Mouse (Mus musculus) gastrocnemius, adult 18-20 months (tissue): ENCODE results near the gene Mdga1. TPM values are rescaled to one million over a fixed set of nuclear protein-coding genes. Genes with fewer than 3 reads are reported as not detected.

ENCODE experiments used
- DNase-seq: peaks from one replicate; pipeline ENCODE4 v3.0.0; 2021; ENCODE audit warnings: low spot score
- total RNA-seq, 2 experiments: library from RNA; stranded (reverse); gene quantifications; 2 replicates each; pipeline ENCODE4 v1.2.3; 2021

Gene Mdga1
- total RNA-seq, 2 experiments from 2014 or later = 26.5 to 32.8 TPM

- DNase-seq = peak; percentile 35
Observed at GRCm38 (mm10) chr17:29887881-29888826, 81.7 kb downstream of the Mdga1 start.

DNA sequence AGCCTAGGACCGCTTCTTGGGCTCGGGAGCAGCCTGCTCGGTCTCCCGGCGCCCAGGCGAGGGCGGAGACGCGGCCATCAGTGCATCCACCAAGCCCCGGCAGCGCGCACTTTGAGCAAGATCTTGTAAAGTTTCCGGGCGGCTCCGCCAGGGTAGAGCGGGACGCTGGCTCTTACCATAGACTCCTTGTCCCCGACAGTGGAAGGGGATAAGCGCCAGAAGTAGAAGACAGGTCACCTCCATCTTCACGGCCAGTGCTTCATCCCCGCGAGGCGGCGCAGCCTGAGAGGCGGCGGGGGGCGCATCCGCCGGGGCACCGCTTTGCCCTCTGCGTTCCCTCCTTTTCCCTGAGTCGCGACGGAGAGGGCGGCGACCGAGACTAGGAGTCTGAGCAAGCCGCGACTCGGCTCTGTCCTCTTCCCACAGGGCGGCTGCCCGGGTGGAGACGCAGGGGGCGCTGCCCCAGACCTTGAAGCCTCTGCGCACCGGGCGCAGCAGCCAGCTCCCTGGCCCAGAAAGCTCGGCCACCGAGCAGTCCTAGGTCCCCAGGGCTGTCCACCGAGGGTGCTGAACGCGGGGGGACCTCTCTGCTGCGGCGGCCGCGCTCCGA, 82.5 kb downstream of the Mdga1 start:
- DNase-seq = peak; percentile 56

DNA sequence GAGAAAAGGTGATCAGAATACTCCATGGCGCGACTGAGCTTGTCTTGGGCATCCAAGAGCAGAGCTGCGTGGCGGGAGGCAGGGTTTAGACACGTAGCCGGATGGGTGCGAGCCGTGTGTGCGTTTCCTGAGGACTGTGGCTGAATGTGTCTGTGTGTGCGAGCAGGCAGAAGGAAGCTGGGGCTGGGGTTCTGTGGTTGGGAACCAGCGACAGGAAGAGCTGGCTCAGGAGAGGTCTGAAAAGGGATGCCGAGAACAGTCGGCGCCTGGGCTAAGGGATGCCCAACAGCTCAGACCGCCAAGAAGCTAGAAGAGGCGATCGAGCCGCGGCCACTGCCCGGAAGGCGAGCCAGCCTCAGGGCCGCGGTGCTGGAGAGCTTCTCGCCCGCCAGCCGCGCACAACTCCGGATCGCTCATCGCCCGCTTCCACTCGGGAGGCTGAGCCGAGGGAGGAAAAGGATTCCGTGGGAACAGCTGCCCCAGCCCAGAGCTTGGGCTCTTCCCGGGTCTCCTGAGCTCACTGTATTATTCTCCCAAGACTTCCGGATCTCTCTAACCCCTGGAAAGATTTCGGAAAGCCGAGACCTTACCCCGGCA, 83.1 kb downstream of the Mdga1 start:
- DNase-seq = no peak

DNA sequence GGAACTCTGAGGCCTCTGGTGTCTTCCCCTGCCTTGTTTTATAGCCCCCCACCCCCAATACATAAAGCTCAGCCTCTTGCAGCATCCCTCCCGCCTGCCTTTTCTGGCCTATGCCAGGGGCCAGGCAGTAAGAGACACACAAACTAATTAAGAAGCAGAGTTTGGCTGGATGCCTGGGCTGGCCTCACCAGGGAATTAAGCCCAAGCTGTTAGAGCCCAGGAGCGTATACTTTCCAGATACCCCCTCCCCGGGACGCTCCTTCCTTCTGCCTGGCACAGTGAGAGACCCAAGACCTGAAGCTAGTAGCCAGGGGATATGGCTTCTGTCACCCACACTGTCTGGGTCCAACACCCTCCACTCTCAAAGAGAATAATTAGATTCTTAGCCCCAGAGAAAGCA, 83.8 kb downstream of the Mdga1 start:
- no peak for DNase-seq

DNA sequence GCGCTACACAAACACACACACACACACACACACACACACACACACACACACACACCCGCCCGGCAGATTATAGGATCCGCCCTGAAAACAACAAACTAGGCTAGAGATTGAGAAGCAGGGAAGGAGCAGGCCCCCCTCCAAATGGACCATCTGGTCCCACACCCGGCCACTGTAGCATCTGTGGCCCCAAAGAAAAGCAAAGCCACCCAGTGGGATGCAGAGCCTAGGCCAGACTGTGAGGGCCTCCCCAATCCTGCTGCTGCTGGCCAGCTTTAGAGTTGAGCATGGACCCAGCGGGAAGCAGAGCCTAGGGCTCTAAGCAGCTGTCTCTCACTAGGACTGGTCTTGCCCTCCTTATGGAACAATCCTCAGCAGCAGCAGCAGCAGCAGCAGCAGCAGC, 85.3 kb downstream of the Mdga1 start:
- DNase-seq = no peak

DNA sequence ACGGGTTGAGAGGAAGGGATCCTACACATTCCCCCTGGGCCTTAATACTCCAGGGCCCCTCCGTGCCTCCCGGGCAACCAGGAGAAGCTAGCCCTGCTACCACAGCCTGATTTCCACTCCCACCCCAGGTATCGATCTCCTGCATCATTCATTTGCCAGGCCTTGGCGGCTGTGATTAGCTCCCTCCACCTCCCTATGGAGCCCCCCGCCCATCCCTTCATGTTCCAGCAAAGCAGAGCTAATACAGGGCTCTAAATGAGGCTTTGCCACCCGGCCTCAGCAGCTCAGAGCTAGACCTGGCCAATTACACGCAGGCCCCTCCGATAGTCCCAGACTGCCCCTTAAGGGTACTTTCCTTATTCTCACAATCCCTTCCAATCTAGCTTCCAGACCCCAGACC, 86.5 kb downstream of the Mdga1 start:
- no peak for DNase-seq

DNA sequence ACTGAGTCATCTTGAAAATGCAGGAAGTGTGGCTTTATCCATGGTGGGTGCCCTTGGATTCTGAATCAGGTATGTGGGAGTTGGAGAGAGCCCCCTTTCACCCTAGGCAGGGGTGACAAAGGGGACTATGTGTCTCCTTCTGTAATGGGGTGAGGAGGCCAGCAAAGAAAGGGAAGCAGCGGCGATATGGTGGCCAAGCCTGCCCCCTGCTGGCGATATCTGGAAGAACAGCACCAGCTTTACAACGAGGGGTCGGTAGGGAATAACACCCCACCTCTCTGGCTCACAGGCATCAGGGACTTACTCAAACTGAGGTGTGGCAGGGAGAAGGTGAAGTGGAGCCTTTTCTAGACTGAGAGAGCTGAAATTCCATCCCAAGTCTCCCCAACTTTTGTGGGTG, 87.0 kb downstream of the Mdga1 start:
- DNase-seq = peak; percentile 59

DNA sequence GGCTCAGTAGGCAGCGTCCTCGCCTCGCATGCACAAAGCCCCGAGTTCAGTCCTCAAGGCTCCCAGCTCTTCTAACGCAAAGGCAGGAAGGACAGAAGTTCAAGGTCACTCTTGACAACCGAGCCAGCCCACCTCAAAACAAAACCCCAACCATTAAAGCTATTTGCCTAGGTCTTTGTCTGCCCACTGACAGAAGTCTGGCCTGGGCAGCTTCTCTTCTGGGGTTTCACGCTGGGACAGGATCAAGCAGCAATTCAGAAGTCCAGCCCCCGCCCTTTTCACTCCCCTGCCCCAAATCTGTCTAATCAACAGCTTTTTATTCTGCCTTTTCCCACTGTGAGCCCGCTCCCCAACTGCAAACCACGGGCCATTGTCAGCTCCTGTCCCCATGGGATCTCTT, 89.6 kb downstream of the Mdga1 start:
- DNase-seq = no peak

- no peak for DNase-seq
Observed at GRCm38 (mm10) chr17:29878990-29879389, 90.9 kb downstream of the Mdga1 start.

DNA sequence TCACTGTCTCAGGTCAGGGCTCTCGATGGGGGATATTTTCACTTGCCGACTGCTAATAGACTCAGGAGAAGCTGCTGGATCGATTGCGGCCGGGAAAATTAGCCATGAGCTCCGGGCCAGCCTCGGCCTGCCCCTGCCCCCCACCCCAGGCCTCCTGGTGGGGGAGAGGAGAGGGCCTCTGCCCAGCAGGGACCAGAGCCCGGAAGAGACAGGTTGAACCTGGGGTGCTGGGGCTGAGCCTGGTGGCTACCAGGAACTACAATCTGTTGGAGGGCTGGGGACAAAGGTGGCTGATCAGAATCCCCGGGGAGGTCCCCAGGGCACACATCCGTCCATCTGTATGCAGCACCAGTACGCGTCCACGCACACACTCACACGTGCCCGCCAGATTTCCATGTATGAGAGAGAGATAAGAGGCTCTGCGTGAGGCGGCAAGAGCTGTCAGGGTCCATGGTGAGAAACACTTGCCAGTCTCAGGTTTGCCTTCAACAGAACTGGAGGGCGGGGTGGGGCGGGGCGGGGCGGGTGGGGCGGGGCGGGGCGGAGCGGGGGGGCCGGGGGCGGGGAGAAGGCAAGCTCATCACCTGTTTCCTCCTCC, 95.7 kb downstream of the Mdga1 start:
- DNase-seq = no peak

DNA sequence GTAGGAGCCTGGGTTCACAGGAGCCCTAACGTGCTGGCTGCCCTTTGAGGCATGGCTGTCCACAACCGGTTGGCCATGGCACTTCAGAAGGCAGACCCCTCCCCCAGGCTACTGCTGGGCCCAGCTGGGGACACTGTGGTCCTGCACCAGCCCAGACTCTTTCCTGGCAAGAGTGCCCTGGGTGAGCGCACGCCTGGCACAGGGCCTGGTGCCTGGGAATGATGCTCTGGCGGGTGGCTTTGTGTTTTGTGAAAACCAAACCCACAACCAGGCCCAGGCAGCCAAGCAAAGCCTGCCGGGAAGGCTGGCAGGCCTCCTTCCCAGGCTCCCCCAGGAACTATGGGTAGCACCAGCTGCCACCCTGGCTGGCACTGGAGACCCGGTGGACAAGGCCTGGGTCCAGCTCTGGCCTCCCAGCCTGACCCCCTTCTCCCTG, 96.3 kb downstream of the Mdga1 start:
- peak; percentile 67 for DNase-seq

GRCm38 (mm10) chr17:29870316-29870715, 99.6 kb downstream of the Mdga1 start:
- no peak for DNase-seq

- DNase-seq = no peak
Observed at GRCm38 (mm10) chr17:29865914-29866313, 104.0 kb downstream of the Mdga1 start.

DNA sequence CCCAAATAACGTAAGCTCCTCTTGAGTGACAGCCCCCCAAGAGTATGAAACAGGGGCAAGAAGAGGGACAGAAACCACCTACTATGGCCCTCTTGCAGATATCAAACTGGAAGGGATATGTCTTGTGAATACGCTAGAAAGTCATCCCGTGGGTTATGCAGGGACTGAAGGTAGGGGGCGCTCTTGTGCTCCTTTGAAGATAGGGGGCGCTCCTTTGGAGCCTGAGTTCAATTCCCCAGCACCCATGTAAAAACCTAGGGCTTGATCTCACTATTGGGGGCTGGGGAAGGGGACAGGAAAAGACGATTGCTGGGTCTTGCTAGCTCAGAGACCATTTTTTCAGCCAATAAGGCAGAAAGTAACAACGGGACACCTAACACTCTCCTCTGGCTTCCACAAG, 105.4 kb downstream of the Mdga1 start:
- DNase-seq = no peak

GRCm38 (mm10) chr17:29859788-29860283, 110.1 kb downstream of the Mdga1 start:
- no peak for DNase-seq

DNA sequence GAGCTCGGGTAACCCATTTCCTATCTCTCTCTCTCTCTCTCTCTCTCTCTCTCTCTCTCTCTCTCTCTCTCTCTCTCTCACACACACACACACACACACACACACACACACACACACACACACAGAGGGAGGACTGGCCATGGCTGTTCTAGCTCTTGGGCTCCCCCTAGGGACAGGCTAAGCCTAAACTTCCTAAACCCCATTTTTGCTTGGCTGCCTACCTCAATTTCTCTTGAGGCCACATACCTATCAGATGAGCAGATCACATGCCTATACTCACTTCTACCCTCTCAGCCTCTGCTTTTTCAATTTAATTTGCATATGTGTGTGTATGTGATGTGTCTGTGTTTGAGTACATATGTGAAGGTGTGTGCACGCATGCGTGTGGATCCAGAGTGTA, 111.1 kb downstream of the Mdga1 start:
- DNase-seq = no peak

DNA sequence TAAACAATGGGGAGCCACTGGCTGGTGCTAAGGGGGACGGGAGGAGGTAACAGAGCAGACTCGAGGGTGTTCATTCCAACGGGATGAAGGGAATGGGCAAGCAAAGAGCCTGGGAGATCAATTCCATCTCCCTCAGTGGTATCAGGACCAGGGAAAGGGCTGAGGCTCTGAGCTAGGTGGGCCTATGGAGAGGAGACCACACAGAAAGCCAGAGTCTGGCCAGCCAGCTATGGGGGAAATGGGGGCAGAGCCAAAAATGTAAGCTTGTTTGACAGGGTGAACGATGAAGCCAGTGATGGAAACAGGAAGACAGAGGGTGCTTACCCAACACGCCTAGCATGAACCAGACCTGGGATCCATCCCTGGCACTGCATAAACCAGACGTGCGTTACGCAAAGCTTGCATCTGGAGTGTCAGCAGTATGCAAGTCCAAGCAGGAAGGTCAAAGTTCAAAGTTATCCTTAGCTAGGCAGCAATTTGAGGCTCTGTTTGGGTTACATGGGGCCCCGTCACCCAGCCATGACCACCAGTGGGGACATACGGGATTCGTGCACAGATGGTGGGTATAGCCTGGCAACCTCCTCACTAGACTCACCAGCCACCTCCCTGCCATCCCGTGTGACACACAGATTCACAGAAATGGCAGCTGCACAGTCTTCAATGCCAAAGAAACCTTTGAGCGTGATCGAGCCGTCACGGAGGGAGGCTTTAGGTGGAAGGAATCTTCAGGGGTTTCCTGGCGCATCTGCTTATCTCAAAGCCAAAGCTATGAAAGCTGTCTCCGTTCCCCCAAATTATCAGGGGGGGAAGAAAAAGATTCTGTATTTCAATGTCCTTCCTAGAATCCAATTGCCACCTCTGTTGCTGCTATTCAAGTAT, 113.9 kb downstream of the Mdga1 start:
- DNase-seq = no peak

DNA sequence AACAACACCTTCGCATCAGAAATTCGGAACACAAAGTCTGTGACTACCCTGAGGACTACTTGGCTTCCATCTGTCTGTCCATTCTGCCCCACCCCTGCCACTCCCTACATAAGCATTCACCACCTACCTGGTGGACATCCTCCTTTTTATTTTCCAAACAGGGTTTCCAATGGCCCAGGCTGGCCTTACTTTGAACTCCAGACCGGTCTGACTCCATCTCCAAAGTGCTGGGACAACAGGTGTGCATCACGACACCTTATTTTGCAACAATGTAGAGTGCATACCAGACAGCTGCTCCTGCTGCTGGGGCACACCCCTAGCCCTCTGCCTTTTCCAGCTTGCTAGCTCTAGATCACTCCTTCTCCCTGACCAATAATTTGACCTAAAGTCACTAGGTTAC, 115.1 kb downstream of the Mdga1 start:
- no peak for DNase-seq

DNA sequence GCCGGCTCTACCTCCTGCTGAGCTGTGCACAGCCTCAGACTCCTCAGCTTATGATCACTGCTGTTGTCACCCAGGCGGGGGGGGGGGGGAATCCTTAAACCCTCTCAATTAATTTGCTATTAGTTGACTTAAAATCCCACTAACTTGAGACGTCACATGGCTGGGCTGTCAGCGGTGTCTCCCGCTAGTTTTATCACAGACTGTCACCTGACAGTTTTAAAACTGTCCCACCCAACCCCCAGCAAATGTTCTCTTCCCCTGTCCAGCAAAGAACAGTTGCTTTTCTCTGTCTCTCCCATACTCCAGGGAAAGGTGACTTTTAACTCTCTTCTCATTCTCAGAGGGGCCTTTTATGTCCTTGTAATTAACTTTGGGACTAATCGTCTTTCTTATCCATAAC, 115.5 kb downstream of the Mdga1 start:
- DNase-seq = no peak

GRCm38 (mm10) chr17:29852846-29853486, 116.9 kb downstream of the Mdga1 start:
- no peak for DNase-seq
